Mouse (Mus musculus): Measurements from ENCODE around the gene Creb3l1.

Creb3l1 gene

GRCm38 (mm10) chr2:91962864-91963401 is 61.4 kb downstream of the Creb3l1 start:
- DNase-seq = peak; percentile 59

GRCm38 (mm10) chr2:91961901-91962761 is 62.2 kb downstream of the Creb3l1 start:
- DNase-seq = peak; percentile 40

GRCm38 (mm10) chr2:91960459-91960858 is 63.8 kb downstream of the Creb3l1 start:
- DNase-seq = no peak

GRCm38 (mm10) chr2:91959544-91960410 is 64.5 kb downstream of the Creb3l1 start:
- peak; percentile 82 for DNase-seq

- peak; percentile 61 for DNase-seq
Observed at GRCm38 (mm10) chr2:91958701-91959457, 65.4 kb downstream of the Creb3l1 start.

GRCm38 (mm10) chr2:91958049-91958448 is 66.3 kb downstream of the Creb3l1 start:
- DNase-seq = no peak

- no peak for DNase-seq
Observed at GRCm38 (mm10) chr2:91957096-91957495, 67.2 kb downstream of the Creb3l1 start.

- no peak for DNase-seq
Observed at GRCm38 (mm10) chr2:91955875-91956274, 68.4 kb downstream of the Creb3l1 start.

- DNase-seq = no peak
Observed at GRCm38 (mm10) chr2:91955121-91955591, 69.1 kb downstream of the Creb3l1 start.

- DNase-seq = no peak
Observed at GRCm38 (mm10) chr2:91953825-91954224, 70.5 kb downstream of the Creb3l1 start.

- DNase-seq = peak; percentile 75
Observed at GRCm38 (mm10) chr2:91950275-91951085, 73.8 kb downstream of the Creb3l1 start.

GRCm38 (mm10) chr2:91949411-91950274 is 74.7 kb downstream of the Creb3l1 start:
- peak; percentile 73 for DNase-seq

- peak; percentile 62 for DNase-seq
Observed at GRCm38 (mm10) chr2:91948792-91949241, 75.5 kb downstream of the Creb3l1 start.

GRCm38 (mm10) chr2:91948151-91948509 is 76.2 kb downstream of the Creb3l1 start:
- no peak for DNase-seq

GRCm38 (mm10) chr2:91947397-91948150 is 76.7 kb downstream of the Creb3l1 start:
- no peak for DNase-seq

GRCm38 (mm10) chr2:91946836-91947235 is 77.5 kb downstream of the Creb3l1 start:
- peak; percentile 59 for DNase-seq

- no peak for DNase-seq
Observed at GRCm38 (mm10) chr2:91945483-91945882, 78.8 kb downstream of the Creb3l1 start, which contains the start of gene Gm9821. Gm9821 (plus strand) TSS chr2:91945703.

GRCm38 (mm10) chr2:91944170-91944950 is 79.9 kb downstream of the Creb3l1 start:
- peak; percentile 86 for DNase-seq

- no peak for DNase-seq
Observed at GRCm38 (mm10) chr2:91942356-91942755, 81.9 kb downstream of the Creb3l1 start.
